Mouse (Mus musculus) 416B (cell line): Measurements from ENCODE around the gene Thada.

Source experiments
- DNase-seq: peaks from one replicate; pipeline ENCODE4 v3.0.0; 2011; ENCODE audit warnings: low read depth

Thada gene

GRCm38 (mm10) chr17:84146458-84147182 is 319.4 kb downstream of the Thada start:
- peak; percentile 45 for DNase-seq

DNA sequence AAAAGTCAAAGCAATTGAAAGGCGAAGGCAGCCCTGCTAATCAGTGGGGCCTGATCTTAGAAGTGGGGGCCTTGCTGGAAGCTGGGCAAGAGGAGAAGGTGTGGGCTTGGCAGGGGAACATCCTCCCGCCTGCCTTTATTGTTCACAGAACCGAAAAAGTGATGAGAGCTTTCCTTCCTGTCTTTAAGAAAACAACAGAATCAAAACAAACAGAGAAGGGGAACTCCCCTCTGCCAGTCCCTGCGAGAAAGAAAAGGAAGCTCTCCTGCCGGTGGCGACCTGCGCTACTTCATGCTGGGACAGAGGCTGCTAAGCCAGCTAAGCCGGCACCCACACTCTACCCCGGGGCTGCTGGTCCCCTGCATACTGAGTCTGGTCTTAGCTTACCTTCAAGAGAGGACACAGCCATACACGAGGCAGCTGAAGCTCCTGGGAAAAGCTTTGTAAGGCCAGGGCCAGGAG is 320.1 kb downstream of the Thada start:
- peak; percentile 72 for DNase-seq

GRCm38 (mm10) chr17:84144762-84145599 is 321.0 kb downstream of the Thada start:
- DNase-seq = no peak

GRCm38 (mm10) chr17:84144130-84144529 is 321.9 kb downstream of the Thada start:
- DNase-seq = no peak

- no peak for DNase-seq
Observed at GRCm38 (mm10) chr17:84143219-84143844, 322.7 kb downstream of the Thada start.

GRCm38 (mm10) chr17:84141691-84142090 is 324.3 kb downstream of the Thada start:
- peak; percentile 82 for DNase-seq

GRCm38 (mm10) chr17:84140822-84141507 is 325.0 kb downstream of the Thada start:
- DNase-seq = peak; percentile 80
